In the genomic region with DNA sequence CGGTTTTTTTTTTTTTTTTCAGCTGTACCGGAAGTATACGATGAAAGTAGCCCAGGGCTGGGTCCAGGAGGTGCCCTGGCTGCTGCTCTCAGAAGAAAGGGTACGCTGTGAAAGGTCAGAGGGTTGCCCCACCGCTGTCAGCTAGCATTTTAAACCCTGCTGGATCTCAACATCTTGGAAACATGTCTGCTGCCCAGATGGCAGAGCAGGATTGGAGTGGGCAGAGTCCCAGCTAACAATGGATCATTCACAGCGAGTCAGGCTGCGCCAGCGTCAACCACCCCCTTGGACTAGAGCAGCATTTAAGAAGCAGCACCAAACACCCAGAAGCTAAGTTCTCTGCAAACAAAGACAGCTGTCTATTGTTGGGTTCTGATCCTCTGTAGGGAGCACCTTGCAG, we compare ENCODE assay signal across 9 mouse cellular contexts. TPM values are rescaled to one million over a fixed set of nuclear protein-coding genes. Genes with fewer than 3 reads are reported as not detected.
DNase-seq lines count a peak whose midpoint lies in the region; ATAC-seq lines count a peak whose summit lies in the region.
"Had no signal": no experiment of that assay in that cellular context is flagged by ENCODE, and none has a peak within 500 bp of the region (broad histone marks: within the 10 kb centered on the region; RNA-seq: fewer than 3 reads in every experiment).

No protein-coding gene starts in this region.

- H3K9me3 ChIP-seq in neural tube, embryonic 14.5 days (ENCODE audit: control insufficient read depth, low read length) = no peaks in the 10 kb centered on the region
- H3K9me3 ChIP-seq: liver, embryonic 13.5 days had no signal

- no peak overlapping the region for H3K9ac ChIP-seq in neural tube, embryonic 14.5 days (replicated peaks; ENCODE audit: low read depth, low read length)
- H3K9ac ChIP-seq: liver, embryonic 13.5 days had no signal

- H3K4me1 ChIP-seq in neural tube, embryonic 14.5 days (ENCODE audit: control insufficient read depth, insufficient read depth, low read length) = peaks cover 14% of the 10 kb centered on the region
- H3K4me1 ChIP-seq: liver, embryonic 13.5 days had no signal

- H3K4me2 ChIP-seq in neural tube, embryonic 14.5 days (ENCODE audit: low read depth, low read length) = peak overlapping the region; percentile 19; the same call in 1 of the 2 replicates
- H3K4me2 ChIP-seq: liver, embryonic 13.5 days had no signal

- intact Hi-C loops in heart, postnatal 36 days (cut with DNase I) = no loop called here

- no peaks in the 10 kb centered on the region for H3K27me3 ChIP-seq in neural tube, embryonic 14.5 days (ENCODE audit: control insufficient read depth, insufficient read depth, low read length)
- H3K27me3 ChIP-seq: liver, embryonic 13.5 days had no signal

- H3K4me3 ChIP-seq in neural tube, embryonic 14.5 days (ENCODE audit: low read depth, low read length) = no peak overlapping the region
- H3K4me3 ChIP-seq: liver, embryonic 13.5 days had no signal

- H3K27ac ChIP-seq in neural tube, embryonic 14.5 days (ENCODE audit: low read depth, low read length) = peak overlapping the region; percentile 88
- H3K27ac ChIP-seq: liver, embryonic 13.5 days had no signal

- ATAC-seq in neural tube, embryonic 14.5 days (ENCODE audit: low read depth) = peak; percentile 68; the same call in 1 of the 2 replicates
- ATAC-seq in erythroid progenitor cell, adult 5-6 weeks (replicated peaks; ENCODE audit: low FRiP score, poor library complexity, severe bottlenecking) = no peak

- 11% methylated on average over 8 of the region's 8 CpGs for WGBS in neural tube, embryonic 14.5 days

- peak; percentile 40 for DNase-seq in ZHBTc4 (ENCODE audit: low read depth, low spot score)
- peak; percentile 69 for DNase-seq in cerebellum, adult 9-10 months
- peak; percentile 70 for DNase-seq in forelimb bud, embryonic 11.5 days (ENCODE audit: low read depth, low spot score)
- DNase-seq in left cerebral cortex, adult 18-20 months (ENCODE audit: low spot score in 2 of 2) = peak; percentile 77 to 87
- DNase-seq in c-Kit-positive CD71-positive TER-119-positive erythroid progenitor cells, embryonic 14.5 days (ENCODE audit: low spot score) = no peak
- no peak for DNase-seq in heart, postnatal 36 days
- DNase-seq: liver, embryonic 13.5 days had no signal

- H3K36me3 ChIP-seq in neural tube, embryonic 14.5 days (ENCODE audit: control insufficient read depth, insufficient read depth, low read length) = no peaks in the 10 kb centered on the region
- H3K36me3 ChIP-seq: liver, embryonic 13.5 days had no signal

RNA-seq across cellular contexts. Expression of gene Ttc30a1, which starts 48.3 kb away (rescaled TPM):
- total RNA-seq in left cerebral cortex, adult 18-20 months (2021) = 1 to 10 TPM; 2.4 to 2.5 TPM
- 7.7 and 7.9 TPM in 2 replicates for polyA plus RNA-seq in neural tube, embryonic 14.5 days (2014; fragmentation: Nextera tagmentation; extraction: Ambion mirVana)
- 0.84 and 2.2 TPM in 2 replicates for total RNA-seq in erythroid progenitor cell, adult 5-6 weeks (2015; ENCODE audit: low replicate concordance)
- total RNA-seq in erythroid progenitor cell, adult 5-6 weeks (2017; ENCODE audit: low replicate concordance) = 0.45 and 0.51 TPM in 2 replicates
- 1 to 10 TPM; 2.9 to 3.9 TPM for total RNA-seq in heart, postnatal 36 days (2021)

RNA-seq across cellular contexts. Expression of gene Ttc30a2, which starts 52.1 kb away (rescaled TPM):
- total RNA-seq in left cerebral cortex, adult 18-20 months (2021) = under 1 TPM; 0.37 to 0.49 TPM
- polyA plus RNA-seq in neural tube, embryonic 14.5 days (2014; fragmentation: Nextera tagmentation; extraction: Ambion mirVana) = 1.2 and 1.8 TPM in 2 replicates
- not detected in 2 replicates for total RNA-seq in erythroid progenitor cell, adult 5-6 weeks (2015; ENCODE audit: low replicate concordance)
- not detected in 2 replicates for total RNA-seq in erythroid progenitor cell, adult 5-6 weeks (2017; ENCODE audit: low replicate concordance)
- total RNA-seq in heart, postnatal 36 days (2021) = 1 to 10 TPM; 2.2 to 2.8 TPM

Comparison
In these comparisons a context has a peak if more than half of its experiments do, and no peak if none do; other contexts are left out.
1. DNase-seq: peak in ZHBTc4 (single experiment), cerebellum, adult 9-10 months (single experiment), forelimb bud, embryonic 11.5 days (single experiment) and left cerebral cortex, adult 18-20 months (2 of 2); none in c-Kit-positive CD71-positive TER-119-positive erythroid progenitor cells, embryonic 14.5 days (single experiment) and heart, postnatal 36 days (0 of 2).